Mouse (Mus musculus) monocyte, adult 2 months (primary cell): Measurements from ENCODE around the gene D2hgdh.
A peak's percentile ranks its signal among the peaks of the same experiment; 100 is the strongest.

Experiments used
- DNase-seq, 2 experiments: peaks; one replicate each; pipeline ENCODE4 v3.0.0; 2022; ENCODE audit warnings: low spot score in 2 of 2, low read depth in 1 of 2

Gene D2hgdh

GRCm38 (mm10) chr1:93824609-93825008 is at the start of gene D2hgdh:
D2hgdh (plus strand) TSS chr1:93824909.
- DNase-seq, result no peak

DNA sequence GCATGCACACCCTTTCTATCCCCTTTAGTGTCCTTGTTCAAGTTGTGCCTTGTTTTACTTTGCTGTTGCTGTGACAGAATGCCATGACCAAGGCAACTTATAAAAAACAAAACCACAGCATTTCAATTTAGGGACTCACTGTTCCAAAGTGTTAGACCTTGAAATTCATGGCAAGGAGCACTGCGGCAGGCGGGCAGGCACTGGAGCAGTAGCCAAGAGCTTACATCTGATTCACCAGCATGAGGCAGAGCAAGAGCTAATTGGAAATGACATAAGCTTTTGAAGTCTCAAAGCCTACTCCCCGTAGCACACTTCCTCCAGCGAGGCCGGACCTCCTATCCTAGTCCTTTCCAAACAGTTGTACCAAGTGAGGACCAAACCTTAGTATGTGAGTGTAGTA is 48.0 kb upstream of the D2hgdh start:
- no peak for DNase-seq

DNA sequence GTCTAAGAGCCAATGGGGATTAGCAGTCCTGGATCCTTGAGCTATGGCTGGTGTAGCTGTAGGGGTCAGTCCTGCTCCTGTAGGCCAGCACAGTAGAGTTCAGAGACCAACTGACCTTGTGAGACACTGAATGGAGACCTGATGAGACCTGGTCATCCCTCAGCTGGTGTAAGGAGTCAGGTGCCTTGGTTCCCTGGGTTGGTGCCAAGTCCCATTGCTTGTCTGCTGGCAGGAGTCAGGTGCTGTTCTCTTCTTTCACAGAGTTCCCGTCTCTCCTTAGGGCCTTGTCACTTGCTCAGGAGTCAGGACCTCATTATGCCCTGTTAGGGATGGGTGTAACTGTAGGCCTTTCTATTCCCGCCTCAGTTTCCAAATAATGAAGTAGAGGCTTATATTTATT is 37.8 kb upstream of the D2hgdh start:
- DNase-seq, result no peak

DNA sequence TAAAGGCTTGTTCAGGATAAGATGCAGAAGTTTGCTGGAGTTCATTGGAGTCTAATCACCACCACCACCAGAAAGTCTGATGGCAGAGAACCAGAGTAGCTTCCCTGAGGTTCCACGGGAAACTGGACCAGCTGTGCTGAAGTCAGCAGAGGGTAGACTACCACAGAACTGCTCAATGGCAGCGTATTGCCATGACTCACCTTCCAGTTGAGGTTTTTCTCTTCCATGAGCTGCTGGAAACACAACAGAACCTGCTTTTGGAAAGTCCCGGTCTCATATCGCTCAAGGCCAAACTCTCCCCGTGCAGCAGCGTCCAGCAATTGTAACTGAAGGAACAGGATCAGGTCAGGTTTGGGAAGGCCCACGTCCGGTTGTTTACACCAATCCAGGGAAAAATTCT is 30.2 kb upstream of the D2hgdh start:
- DNase-seq, result no peak

DNA sequence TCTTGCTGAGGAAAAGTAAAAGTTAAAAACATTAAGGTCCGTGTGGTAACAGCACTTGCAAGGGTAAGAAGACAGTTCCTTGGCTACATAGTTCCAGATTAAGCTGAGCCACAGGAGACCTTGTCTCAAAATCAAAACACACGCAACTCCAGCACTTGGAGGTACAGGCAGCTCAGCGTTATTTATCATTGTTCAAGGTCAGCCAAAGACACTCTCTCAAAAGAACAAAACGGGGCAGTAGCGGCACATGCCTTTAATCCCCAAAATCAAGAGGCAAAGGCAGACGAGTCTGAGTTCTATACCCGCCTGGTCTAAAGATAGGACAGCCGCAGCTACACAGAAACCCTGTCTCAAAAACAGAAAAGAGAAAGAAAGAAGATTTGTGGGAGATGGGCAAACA is 28.8 kb upstream of the D2hgdh start:
- DNase-seq, result no peak

- no peak for DNase-seq
Observed at GRCm38 (mm10) chr1:93800670-93801503, 23.8 kb upstream of the D2hgdh start.

DNA sequence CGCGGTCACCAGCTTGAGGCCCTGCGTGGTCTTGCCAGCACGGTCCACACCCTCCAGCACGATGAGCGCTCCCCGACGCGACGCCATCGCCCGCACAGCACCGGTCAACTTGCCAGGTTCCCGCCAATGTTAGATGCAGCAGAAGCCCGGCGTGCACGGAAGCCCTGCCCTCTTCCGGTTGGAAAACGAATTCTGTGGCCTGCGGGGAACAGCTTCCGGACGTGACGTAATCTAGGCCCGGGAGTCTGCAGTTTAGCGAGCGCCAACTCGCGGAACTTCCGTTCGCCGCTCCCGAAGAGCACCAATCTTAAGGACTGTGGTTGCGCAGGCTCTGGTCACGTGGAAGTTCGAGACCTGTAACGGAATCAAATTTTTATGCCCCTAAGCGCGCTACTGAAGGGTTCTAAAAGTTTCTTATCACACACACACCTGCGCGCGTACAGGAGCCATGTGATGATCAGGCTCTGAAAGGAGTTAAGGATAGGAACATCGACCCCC is 22.9 kb upstream of the D2hgdh start, which contains the start of gene Dtymk:
TSS of gene Dtymk (minus strand) at position 194 of the 498 bp plus-strand sequence.
- peak; percentile 82 for DNase-seq

- no peak for DNase-seq
Observed at GRCm38 (mm10) chr1:93802771-93803170, 21.9 kb upstream of the D2hgdh start.

- peak; percentile 97 to 99 for DNase-seq
Observed at GRCm38 (mm10) chr1:93803556-93804507, 20.9 kb upstream of the D2hgdh start, which contains the start of gene Ing5. Ing5 (plus strand) TSS chr1:93803965.

- no peak for DNase-seq
Observed at GRCm38 (mm10) chr1:93804818-93805217, 19.9 kb upstream of the D2hgdh start.

- DNase-seq, result no peak
Observed at GRCm38 (mm10) chr1:93805221-93805951, 19.3 kb upstream of the D2hgdh start.

DNA sequence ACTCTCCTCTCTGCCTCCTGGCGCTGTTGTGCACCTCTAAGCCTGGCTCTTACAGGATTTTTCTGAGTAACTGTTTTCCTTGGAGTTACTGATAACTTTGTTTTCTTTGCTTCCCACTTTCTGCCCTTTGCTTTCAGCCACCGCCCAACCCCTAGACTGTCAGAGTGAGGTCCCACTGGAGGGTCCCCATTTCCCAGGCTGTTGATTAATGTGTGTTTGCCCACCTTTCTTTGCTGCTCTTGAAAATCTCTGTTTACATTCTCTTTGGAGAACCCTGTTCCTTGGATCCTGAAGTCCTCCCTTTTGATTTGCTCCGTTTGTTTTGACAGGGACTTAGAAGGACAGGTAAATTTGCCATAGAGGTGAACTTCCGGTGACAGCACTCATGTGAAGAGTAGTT is 15.8 kb upstream of the D2hgdh start:
- no peak for DNase-seq

DNA sequence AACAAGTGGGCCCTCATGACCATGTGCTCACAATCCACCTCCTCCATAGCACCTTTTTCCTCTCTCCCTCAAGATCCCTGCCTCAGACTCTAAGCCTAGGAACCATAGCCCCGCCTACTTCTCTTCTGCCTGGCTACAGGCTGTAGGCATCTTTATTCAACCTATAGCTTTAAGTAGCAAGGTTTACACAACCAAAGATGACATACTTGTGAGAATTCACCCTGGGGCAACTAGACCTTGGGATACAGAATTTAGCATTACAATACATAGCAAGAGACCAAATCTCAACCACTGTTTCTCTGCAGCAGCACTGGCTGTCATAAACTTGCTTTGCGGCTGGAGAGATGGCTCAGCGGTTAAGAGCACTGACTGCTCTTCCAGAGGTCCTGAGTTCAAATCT is 14.7 kb upstream of the D2hgdh start:
- DNase-seq, result no peak

- no peak for DNase-seq
Observed at GRCm38 (mm10) chr1:93811495-93812039, 13.1 kb upstream of the D2hgdh start.

GRCm38 (mm10) chr1:93817823-93818532 is 6.7 kb upstream of the D2hgdh start:
- no peak for DNase-seq

GRCm38 (mm10) chr1:93818722-93819121 is 6.0 kb upstream of the D2hgdh start:
- no peak for DNase-seq

GRCm38 (mm10) chr1:93823796-93824495 is 763 bp upstream of the D2hgdh start:
- DNase-seq, result no peak

DNA sequence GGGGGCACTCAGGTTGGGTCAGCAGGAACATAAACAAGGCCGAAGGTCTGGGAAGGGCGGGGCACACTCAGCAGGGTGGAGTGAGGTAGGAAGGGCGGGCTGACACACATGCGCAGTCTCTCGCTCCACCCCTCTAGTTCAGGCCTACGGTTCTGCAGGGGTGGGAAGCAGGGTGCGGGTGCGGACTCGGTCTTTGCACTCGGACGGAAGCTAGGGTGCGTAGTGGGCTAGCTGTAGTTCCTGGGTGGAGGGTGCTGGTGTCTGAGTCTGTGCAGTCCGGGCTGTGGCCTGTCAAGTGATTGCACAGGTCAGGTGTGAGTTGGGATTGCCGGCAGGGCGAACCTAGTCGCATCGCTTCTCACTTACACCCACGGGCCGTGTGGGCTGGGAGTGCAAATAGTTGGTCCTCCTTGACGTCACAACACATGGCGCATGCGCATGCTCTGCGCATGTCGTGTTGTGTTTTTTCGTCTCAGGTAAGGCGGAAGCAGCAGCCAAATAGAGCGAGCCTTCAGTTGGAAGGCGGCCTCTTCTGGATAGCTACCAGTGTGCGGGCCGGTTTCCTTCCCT is 481 bp downstream of the D2hgdh start:
- DNase-seq, result peak; percentile 74 to 82
